Mouse (Mus musculus) layer of hippocampus, postnatal 14 days (tissue): ENCODE measurements around the gene Apopt1. TPM values are rescaled to one million over a fixed set of nuclear protein-coding genes. Genes with fewer than 3 reads are reported as not detected.

Source experiments
- DNase-seq, 2 experiments: peaks; one replicate each; pipeline ENCODE4 v3.0.0; 2021 to 2022; ENCODE audit warnings: low spot score in 2 of 2, mixed read lengths in 1 of 2
- total RNA-seq, 2 experiments: library from RNA; stranded (reverse); gene quantifications; 2 replicates each; pipeline ENCODE4 v1.2.3; 2021

Apopt1 gene
- total RNA-seq, 2 experiments from 2014 or later, result 38.5 to 40.0 TPM

- DNase-seq, result no peak
Measured at GRCm38 (mm10) chr12:111768322-111768928, 55.4 kb downstream of the Apopt1 start.

- no peak for DNase-seq
Measured at GRCm38 (mm10) chr12:111769306-111769705, 56.2 kb downstream of the Apopt1 start.

- no peak for DNase-seq
Measured at GRCm38 (mm10) chr12:111769816-111770577, 56.9 kb downstream of the Apopt1 start.

GRCm38 (mm10) chr12:111770651-111771050 is 57.6 kb downstream of the Apopt1 start:
- DNase-seq, result no peak

- no peak for DNase-seq
Measured at GRCm38 (mm10) chr12:111774156-111774555, 61.1 kb downstream of the Apopt1 start.

- DNase-seq, result no peak
Measured at GRCm38 (mm10) chr12:111774845-111775244, 61.8 kb downstream of the Apopt1 start.

GRCm38 (mm10) chr12:111777919-111778318 is 64.9 kb downstream of the Apopt1 start:
- no peak for DNase-seq

GRCm38 (mm10) chr12:111779544-111779943 is 66.5 kb downstream of the Apopt1 start:
- DNase-seq, result no peak

GRCm38 (mm10) chr12:111785174-111785573 is 72.1 kb downstream of the Apopt1 start:
- DNase-seq, result no peak

GRCm38 (mm10) chr12:111787015-111787414 is 74.0 kb downstream of the Apopt1 start:
- no peak for DNase-seq

GRCm38 (mm10) chr12:111790090-111790489 is 77.0 kb downstream of the Apopt1 start:
- DNase-seq, result no peak

- DNase-seq, result no peak
Measured at GRCm38 (mm10) chr12:111790631-111791030, 77.6 kb downstream of the Apopt1 start.

GRCm38 (mm10) chr12:111791474-111792104 is 78.5 kb downstream of the Apopt1 start:
- no peak for DNase-seq

GRCm38 (mm10) chr12:111794102-111794501 is 81.0 kb downstream of the Apopt1 start:
- no peak for DNase-seq

- DNase-seq, result no peak
Measured at GRCm38 (mm10) chr12:111794526-111795179, 81.6 kb downstream of the Apopt1 start.

GRCm38 (mm10) chr12:111795180-111795895 is 82.3 kb downstream of the Apopt1 start:
- DNase-seq, result peak in 1 of 2 experiments; percentile 49

GRCm38 (mm10) chr12:111797251-111797650 is 84.2 kb downstream of the Apopt1 start:
- no peak for DNase-seq

- no peak for DNase-seq
Measured at GRCm38 (mm10) chr12:111798493-111798892, 85.4 kb downstream of the Apopt1 start.

GRCm38 (mm10) chr12:111800459-111801183 is 87.6 kb downstream of the Apopt1 start:
- no peak for DNase-seq

GRCm38 (mm10) chr12:111803538-111803937 is 90.5 kb downstream of the Apopt1 start:
- no peak for DNase-seq
